Comparison of ENCODE assay signal across 34 mouse cellular contexts in genomic region chrX:109123762-109124161, GRCm38 (mm10).
"Had no signal": no experiment of that assay in that cellular context is flagged by ENCODE, and none has a peak within 500 bp of the region (broad histone marks: within the 10 kb centered on the region; RNA-seq: fewer than 3 reads in every experiment).

No protein-coding gene starts in this region.

- H3K4me3 ChIP-seq: heart, embryonic 12.5 days; heart, embryonic 13.5 days; heart, embryonic 15.5 days; hindbrain, embryonic 10.5 days; hindbrain, embryonic 12.5 days; hindbrain, embryonic 13.5 days; hindbrain, embryonic 15.5 days; intestine, embryonic 15.5 days; kidney, embryonic 15.5 days; layer of hippocampus, adult 2 months; left cerebral cortex, adult 2 months had no signal

- H3K9ac ChIP-seq: heart, embryonic 12.5 days; heart, embryonic 13.5 days; heart, embryonic 15.5 days; hindbrain, embryonic 12.5 days; hindbrain, embryonic 13.5 days; hindbrain, embryonic 14.5 days; hindbrain, embryonic 15.5 days; intestine, embryonic 15.5 days; kidney, embryonic 15.5 days had no signal

- ATAC-seq: hindbrain, embryonic 16.5 days; hindbrain, postnatal 0 days; inflammation-experienced regulatory T-cells, adult 6 months; intestine, embryonic 15.5 days; intestine, embryonic 16.5 days; intestine, postnatal 0 days had no signal

- H3K27ac ChIP-seq: heart, embryonic 13.5 days; heart, embryonic 15.5 days; hindbrain, embryonic 10.5 days; hindbrain, embryonic 12.5 days; hindbrain, embryonic 13.5 days; hindbrain, embryonic 14.5 days; hindbrain, embryonic 15.5 days; hindbrain, postnatal 0 days; intestine, embryonic 15.5 days; kidney, embryonic 15.5 days; kidney, postnatal 0 days; layer of hippocampus, adult 2 months; left cerebral cortex, adult 2 months had no signal

- DNase-seq: heart, postnatal 10 days; heart, postnatal 14 days; heart, postnatal 36 days; heart, postnatal 4 days; kidney, adult 11 months; kidney, adult 18-20 months; kidney, adult 2 months; kidney, adult 8-10 months; kidney, adult 9 months; kidney, postnatal 10 days; kidney, postnatal 14 days; kidney, postnatal 25 days; kidney, postnatal 36 days; kidney, postnatal 4 days; layer of hippocampus, adult 9-11 months; layer of hippocampus, postnatal 36 days had no signal

- H3K9me3 ChIP-seq: heart, embryonic 12.5 days; heart, embryonic 13.5 days; heart, embryonic 15.5 days; hindbrain, embryonic 10.5 days; hindbrain, embryonic 12.5 days; hindbrain, embryonic 13.5 days; hindbrain, embryonic 15.5 days; intestine, embryonic 15.5 days; kidney, embryonic 15.5 days had no signal

- H3K36me3 ChIP-seq: heart, embryonic 12.5 days; heart, embryonic 13.5 days; heart, embryonic 15.5 days; hindbrain, embryonic 10.5 days; hindbrain, embryonic 12.5 days; hindbrain, embryonic 13.5 days; hindbrain, embryonic 15.5 days; intestine, embryonic 15.5 days; kidney, embryonic 15.5 days had no signal

- H3K4me2 ChIP-seq: heart, embryonic 12.5 days; heart, embryonic 13.5 days; heart, embryonic 15.5 days; hindbrain, embryonic 12.5 days; hindbrain, embryonic 13.5 days; hindbrain, embryonic 14.5 days; hindbrain, embryonic 15.5 days; intestine, embryonic 15.5 days; kidney, embryonic 15.5 days had no signal

- H3K4me1 ChIP-seq: heart, embryonic 15.5 days; hindbrain, embryonic 12.5 days; hindbrain, embryonic 15.5 days had no signal

- H3K27me3 ChIP-seq: heart, embryonic 12.5 days; heart, embryonic 13.5 days; heart, embryonic 15.5 days; hindbrain, embryonic 12.5 days; hindbrain, embryonic 13.5 days; hindbrain, embryonic 15.5 days; intestine, embryonic 15.5 days; kidney, embryonic 15.5 days had no signal
